Mouse (Mus musculus) splenic B cell, adult 2 months (primary cell): ENCODE results near the gene 4933428G20Rik.
A peak's percentile ranks its signal among the peaks of the same experiment; 100 is the strongest.

ENCODE experiments used
- DNase-seq: peaks from one replicate; pipeline ENCODE4 v3.0.0-alpha.2; 2011; ENCODE audit warnings: low read depth, low spot score
- H3K27me3 ChIP-seq: 2 replicates; pipeline ENCODE4 v1.6.1; 2012; ENCODE audit warnings: mild to moderate bottlenecking, low read length, moderate library complexity, mixed read lengths; ENCODE audit not compliant: control insufficient read depth, poor library complexity, insufficient read depth, severe bottlenecking
- H3K36me3 ChIP-seq: 2 replicates; pipeline ENCODE4 v1.6.1; 2012; ENCODE audit warnings: mild to moderate bottlenecking, low read length, moderate library complexity, mixed read lengths; ENCODE audit not compliant: control insufficient read depth, poor library complexity, insufficient read depth, severe bottlenecking

The 4933428G20Rik gene

DNA sequence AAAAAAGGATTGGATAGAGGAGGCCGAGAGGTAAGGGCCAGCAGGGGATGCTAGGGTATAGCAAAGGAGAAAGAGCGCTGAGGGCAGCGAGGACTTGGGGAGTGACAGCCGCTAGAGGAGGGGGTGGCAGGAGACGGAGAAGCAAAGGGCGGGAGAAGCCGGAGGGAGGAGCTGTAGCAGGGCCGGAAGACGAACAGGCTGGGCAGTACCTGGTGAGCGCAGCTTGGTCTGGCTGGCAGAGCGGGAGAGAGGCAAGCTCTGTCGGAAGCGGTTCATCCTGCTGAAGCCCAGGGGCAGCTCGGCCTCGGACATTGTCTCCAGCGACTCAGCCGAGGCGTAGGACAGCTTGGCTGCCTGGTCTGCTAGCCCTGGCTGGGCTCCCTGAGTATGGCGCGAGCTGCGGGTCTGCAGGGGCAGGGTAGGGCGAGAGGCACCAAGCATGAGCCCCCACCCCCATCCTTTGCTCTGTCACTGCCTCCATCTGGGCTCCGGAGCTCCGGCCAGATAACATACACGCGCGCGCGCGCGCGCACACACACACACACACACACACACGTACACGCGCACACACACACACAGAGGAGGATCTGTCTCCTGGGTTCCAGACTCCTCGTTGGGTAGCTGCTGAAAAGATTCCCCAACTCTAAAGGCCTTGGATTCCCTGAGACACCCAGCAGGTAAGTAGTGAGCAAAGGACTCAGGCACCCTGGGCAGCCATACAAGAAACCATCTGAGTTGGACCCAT lies 36.9 kb upstream of the 4933428G20Rik start:
- H3K36me3 ChIP-seq = no peaks in the 10 kb centered on the region
- peaks cover 1% of the 10 kb centered on the region; the same call in 1 of the 2 replicates for H3K27me3 ChIP-seq
- no peak for DNase-seq

DNA sequence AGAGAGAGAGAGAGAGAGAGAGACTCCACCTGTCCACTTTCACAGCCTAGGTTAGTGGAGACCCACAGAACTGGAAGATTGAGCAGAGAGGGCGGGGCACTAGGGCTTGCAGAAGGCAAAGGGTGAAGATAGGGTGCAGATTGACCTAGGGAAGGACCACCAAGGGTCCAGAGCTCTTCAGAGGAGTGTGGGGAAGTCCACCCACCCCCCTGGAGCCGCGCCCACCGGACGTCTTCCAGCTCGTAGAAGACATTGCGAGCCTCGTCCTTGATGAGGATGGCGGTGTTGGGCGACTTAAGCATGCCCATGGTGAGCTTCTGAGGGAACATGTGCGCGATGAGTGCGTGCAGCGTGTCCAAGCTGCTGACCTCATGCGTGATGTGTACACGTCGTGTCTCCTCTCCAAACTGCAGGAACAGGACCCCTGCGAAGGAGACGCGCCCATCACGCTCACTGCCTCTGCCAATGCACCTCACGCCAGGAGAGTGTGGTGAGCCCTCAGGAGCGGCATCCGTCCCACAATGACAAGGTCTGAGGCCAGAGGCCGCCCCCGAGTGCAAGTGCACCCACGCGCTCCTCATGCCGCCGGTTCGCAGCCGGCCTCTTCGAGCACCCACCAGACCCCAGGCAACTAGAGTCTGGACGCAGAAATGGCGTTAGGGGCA lies 36.1 kb upstream of the 4933428G20Rik start:
- no peaks in the 10 kb centered on the region for H3K36me3 ChIP-seq
- DNase-seq = no peak
- peaks cover 1% of the 10 kb centered on the region; the same call in 1 of the 2 replicates for H3K27me3 ChIP-seq

DNA sequence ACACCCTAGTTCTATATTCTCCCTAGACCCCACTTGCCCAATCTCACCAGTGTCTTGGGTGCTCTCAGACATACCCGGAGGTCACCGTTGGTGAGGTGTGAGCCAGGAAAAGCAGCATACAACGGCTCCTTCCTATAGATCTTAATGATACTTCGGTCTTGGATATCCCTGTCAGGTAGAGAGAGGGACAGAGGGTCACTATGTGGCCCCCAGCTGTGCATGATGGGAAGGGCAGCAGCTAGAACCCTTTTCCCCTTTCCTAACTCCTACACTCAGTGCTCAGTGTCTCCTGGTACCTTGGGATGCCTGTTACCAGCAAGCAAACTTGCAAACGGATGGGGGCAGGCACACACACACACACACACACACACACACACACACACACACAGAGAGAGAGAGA lies 35.5 kb upstream of the 4933428G20Rik start:
- H3K27me3 ChIP-seq = peaks cover 1% of the 10 kb centered on the region; the same call in 1 of the 2 replicates
- H3K36me3 ChIP-seq = no peaks in the 10 kb centered on the region
- no peak for DNase-seq

DNA sequence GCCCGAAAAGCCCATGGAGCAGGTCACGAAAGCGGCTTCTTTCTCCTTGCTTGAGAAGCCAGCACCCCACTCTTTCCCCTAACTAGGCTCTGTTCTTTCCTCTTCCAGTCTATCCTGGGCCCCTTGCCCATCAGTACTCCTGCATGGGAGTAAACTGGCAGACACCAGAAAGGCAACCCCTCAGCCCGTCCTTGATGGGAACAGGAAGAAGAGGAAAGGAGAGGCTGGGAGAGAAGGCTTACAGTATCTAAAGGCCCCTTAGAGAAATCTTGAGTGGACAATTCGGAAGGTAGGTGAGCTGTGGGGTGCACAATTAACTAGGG lies 35.1 kb upstream of the 4933428G20Rik start:
- H3K36me3 ChIP-seq = no peaks in the 10 kb centered on the region
- DNase-seq = no peak
- peaks cover 1% of the 10 kb centered on the region; the same call in 1 of the 2 replicates for H3K27me3 ChIP-seq

DNA sequence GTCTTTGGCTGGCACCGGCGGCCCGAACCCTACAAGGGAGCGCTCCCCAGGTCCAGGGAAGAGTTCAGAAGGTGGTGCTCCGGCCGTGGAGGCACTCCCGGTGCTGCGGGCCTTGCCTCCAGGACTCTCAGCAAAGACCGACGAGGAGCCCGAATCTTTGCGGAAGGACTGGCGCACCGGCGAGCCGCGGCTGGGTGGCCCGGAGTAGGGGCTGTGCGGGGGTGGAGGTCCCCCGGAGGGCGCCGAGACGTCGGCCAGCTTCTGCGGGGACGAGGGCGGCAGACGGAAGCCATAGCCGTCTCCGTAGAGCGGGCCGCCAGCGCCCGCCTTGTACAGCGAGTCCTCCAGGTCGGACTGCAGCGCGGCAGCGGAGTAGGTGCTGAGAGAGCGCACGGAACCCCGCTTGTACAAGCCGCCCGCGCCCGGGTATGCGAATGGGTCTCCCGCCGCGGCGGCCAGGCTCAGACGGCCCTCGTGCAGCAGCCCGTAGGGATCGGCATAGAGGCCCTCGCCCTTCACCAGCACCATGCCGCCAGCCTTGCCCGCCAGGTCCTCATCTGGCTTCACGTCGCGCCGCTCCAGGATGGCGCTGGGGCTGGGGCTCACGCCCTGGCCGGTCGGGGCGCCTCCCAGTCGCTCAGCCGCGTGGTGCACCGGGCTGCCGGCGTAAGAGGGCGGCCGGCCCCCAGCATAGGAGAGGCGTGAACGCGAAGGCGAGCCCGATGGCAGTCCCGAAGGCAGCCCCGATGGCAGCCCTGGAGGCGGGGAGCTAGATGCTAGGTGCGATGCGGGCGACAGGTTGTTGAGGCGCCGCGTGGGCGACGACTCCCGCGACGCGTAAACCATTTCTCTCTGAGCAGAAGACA lies 34.5 kb upstream of the 4933428G20Rik start:
- DNase-seq = peak; percentile 38

DNA sequence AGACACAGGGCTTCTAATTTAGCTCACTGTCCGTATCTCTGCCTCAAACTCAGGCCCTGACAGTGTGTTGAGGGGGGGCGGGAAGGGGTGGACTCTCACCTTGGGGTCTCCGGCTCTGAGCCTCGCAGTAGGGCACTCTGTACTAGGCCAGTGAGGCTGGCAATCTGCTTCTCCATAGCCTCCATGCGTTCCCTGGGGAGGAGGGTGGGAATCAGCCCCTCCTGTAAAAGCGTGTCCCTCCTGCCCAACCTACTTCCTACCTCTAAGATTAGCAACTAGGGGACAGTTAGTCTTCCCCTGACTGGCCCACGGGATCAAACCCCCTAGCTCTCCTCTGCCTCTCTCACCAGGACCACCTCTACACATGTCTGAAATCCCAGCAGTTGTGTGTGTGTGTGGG lies 33.5 kb upstream of the 4933428G20Rik start:
- peaks cover 1% of the 10 kb centered on the region; the same call in 1 of the 2 replicates for H3K27me3 ChIP-seq
- H3K36me3 ChIP-seq = no peaks in the 10 kb centered on the region
- no peak for DNase-seq

More for the DNA sequence above, 34.5 kb upstream of the 4933428G20Rik start:
- Histone ChIP-seq H3K36me3 (no peaks in the 10 kb centered on the region), H3K27me3 (peaks cover 1% of the 10 kb centered on the region; the same call in 1 of the 2 replicates)

DNA sequence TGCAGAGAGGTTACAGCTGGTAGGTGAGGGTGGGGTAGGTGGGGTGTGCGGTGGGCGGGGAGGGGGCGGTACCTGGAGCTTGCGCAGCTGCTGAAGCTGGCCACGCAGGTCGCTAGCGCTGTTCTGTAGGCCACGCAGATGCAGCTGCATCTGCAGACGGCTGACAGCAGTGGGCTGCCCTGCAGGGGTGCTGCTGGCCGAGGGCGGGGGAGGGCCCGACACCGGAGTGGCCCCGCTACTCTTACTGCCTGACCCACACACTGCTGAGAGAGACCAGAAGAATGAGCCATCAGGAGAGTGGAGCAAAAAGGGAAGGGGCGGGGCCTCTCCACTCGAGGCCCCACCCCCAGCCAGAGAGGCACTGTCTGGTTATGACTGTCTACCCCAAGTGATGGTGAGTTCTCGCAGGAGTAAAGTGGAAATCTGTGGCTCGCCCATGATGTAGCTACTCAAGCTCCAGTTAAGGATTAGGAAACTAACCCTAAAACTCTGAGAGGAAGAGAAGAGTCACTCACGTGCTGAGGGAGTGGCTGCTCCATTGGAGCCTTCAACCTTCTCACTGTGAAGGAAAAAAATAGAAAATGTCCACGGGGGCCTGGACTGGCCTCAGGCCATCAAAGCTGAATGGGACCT lies 32.9 kb upstream of the 4933428G20Rik start:
- Histone ChIP-seq H3K27me3 (peaks cover 1% of the 10 kb centered on the region; the same call in 1 of the 2 replicates), H3K36me3 (no peaks in the 10 kb centered on the region)
- peak; percentile 78 for DNase-seq

DNA sequence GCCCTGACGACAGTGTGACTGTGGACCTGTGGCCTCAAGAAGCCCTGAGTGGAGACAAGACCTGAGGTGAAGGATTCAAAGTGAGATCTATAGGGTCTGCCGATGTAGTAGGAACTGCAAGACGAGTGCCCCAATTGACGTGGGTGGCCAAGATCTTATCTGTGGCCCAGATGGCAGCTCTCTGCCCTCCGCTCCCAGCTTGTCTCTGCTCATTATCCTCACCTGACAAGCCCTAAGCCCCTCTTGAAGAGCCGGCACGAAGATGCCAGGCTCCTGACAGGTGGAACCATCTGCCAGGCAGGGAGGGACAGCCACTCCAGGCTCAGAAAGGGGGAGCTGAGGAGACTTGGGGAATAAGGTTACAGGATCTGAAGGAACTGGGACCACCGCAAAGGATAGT lies 32.2 kb upstream of the 4933428G20Rik start:
- peaks cover 1% of the 10 kb centered on the region; the same call in 1 of the 2 replicates for H3K27me3 ChIP-seq
- DNase-seq = peak; percentile 14
- H3K36me3 ChIP-seq = no peaks in the 10 kb centered on the region

DNA sequence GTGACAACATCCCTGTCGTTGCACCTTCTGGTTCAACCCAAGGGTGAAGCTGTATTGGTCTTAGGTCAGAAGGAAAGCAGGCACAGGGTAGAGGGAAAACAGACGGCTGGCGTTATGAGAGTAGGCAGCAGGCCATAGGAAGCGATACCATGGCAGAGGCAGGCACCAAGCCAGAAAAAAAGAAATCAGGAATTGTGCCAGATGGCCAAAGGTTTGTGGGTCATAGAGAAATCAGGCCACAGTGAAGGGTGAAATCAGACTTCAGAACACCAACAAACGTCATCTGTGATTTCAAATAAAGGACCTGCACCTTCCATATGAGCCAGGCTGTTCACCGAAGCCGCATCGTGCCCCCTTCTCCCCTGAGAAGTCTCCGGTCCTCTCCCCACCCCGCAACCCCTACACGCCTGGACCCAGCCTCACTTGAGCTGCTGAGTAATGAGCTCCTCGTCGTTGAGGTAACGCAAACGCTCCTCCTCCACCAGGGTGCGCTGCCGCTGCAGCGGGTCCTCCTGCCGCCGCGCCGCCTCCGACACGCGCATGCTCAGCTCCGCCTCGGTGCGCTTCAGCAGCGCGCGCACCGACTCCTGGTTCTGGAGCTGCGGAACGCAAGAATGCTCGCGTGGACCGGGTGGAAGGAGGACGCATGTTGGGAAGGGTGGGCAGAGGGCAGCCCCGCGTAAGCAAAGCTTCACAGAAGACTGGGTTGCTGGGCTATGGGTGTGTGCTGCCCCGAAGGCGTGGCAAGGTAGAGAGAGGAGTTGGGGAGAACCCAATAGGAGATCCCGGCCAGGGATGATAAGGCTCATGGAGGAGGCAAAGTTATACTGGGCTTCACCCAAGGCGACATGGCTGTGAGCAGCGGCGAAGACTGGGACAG lies 31.5 kb upstream of the 4933428G20Rik start:
- no peaks in the 10 kb centered on the region for H3K36me3 ChIP-seq
- H3K27me3 ChIP-seq = peaks cover 1% of the 10 kb centered on the region; the same call in 1 of the 2 replicates
- DNase-seq = peak; percentile 91

DNA sequence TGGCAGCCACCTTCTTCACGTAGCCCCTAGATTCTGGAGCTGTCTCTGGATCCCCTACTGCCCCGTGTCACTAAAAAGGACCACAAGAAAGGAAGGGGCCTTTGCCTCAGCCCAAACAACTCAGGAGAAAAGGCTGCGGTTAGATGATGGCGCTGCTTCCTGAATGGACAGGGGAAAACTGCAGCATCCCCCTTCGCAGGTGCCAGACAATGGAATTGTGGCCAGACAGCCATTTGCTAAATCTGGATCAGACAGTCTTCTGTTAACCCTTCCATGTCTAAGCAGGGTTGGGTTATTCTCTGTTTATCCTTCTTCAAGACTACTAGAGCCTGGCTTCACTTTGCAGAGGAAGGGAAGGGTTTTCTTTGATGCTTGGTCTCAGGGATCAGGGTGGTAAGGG lies 30.8 kb upstream of the 4933428G20Rik start:
- no peak for DNase-seq
- no peaks in the 10 kb centered on the region for H3K36me3 ChIP-seq

DNA sequence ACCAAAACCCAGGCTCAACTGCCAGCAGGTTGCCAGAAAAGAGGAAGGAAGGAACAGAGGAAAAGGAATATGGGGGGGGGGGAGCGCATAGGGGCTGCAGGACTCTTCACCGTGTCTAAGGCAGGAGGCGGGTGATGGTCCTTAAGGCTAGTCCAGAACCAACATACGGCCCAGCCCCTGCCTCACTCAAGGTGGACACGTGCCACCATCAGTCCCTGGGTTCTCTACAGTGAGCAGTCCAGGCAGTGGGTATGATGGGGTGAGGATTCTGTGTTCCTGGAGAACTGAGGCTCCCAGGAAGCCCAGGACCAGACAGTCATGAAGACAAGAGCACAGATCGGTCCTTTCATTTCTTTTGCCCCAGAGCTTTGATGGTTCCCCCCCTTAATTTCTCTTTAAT lies 29.9 kb upstream of the 4933428G20Rik start:
- peaks cover 1% of the 10 kb centered on the region; the same call in 1 of the 2 replicates for H3K27me3 ChIP-seq
- no peak for DNase-seq
- no peaks in the 10 kb centered on the region for H3K36me3 ChIP-seq

More for the DNA sequence above, 30.8 kb upstream of the 4933428G20Rik start:
- H3K27me3 ChIP-seq = peaks cover 1% of the 10 kb centered on the region; the same call in 1 of the 2 replicates

DNA sequence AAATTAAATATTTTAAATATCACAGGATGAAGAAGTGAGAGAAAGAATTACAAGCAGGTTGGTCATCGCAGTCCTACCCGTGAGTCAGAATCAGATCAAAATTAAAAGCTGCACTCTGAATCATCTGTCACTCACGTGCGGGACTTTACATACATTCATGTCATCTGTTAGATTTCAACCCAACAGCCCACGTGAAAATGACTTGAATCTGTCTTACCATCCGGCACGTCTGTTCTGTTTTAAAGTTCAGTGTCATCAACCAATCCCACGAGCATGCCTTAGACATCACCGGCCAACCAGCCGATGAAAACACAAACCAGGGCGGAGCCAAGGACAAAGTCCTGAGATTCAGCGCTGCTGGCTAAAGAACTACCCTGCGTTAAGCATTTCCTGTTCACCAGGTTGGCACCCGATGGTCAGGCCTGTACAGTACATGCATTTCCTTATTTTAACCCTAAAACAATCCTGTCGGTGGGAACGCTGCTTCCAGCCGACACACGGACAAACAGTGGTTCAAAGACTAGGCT lies 28.2 kb upstream of the 4933428G20Rik start:
- H3K27me3 ChIP-seq = no peaks in the 10 kb centered on the region; the same call in 1 of the 2 replicates
- DNase-seq = no peak
- H3K36me3 ChIP-seq = no peaks in the 10 kb centered on the region

DNA sequence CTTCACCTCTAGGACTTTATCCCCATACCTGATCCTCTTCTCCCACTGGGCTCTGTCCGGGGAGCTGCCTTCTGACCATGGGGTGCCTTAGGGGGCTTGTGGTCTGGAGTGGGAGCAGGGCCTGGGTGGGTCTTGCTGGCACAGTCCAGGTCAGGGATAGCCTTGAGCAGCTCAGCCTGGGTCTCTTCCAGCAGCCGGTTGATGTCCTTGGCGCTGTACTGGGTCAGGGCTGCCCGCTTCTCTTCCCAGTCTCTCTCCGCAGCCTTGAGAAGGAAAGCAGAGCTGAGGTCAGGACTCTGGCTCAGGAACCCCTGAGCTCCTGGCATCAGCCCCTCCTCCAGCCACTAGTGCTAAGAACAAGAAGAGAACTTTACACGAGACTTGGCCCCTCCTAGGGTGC lies 25.2 kb upstream of the 4933428G20Rik start:
- DNase-seq = no peak
- no peaks in the 10 kb centered on the region for H3K36me3 ChIP-seq
- no peaks in the 10 kb centered on the region; the same call in 1 of the 2 replicates for H3K27me3 ChIP-seq
